ENCODE assay signal across 8 mouse cellular contexts in genomic region chr15:88819026-88819905, GRCm38 (mm10). TPM values are rescaled to one million over a fixed set of nuclear protein-coding genes. Genes with fewer than 3 reads are reported as not detected.
A peak's percentile ranks its signal among the peaks of the same experiment; 100 is the strongest.
DNase-seq lines count a peak whose midpoint lies in the region; ATAC-seq and TF ChIP-seq lines count a peak whose summit lies in the region.

Alg12 (minus strand) TSS chr15:88819318.
Creld2 (plus strand) TSS chr15:88819646.

- peak within 1 kb of the TSS; percentile 78 for H3K9ac ChIP-seq in embryonic facial prominence, embryonic 15.5 days
- H3K9ac ChIP-seq in limb, embryonic 14.5 days (ENCODE audit: low read depth, low read length, severe bottlenecking): peak within 1 kb of the TSS; percentile 81
- peak within 1 kb of the TSS; percentile 83 for H3K9ac ChIP-seq in midbrain, postnatal 0 days (replicated peaks; ENCODE audit: low read length, poor library complexity, severe bottlenecking)

- under 1% methylated on average over 88 of the region's 88 CpGs for WGBS in bone marrow, adult 2 months
- under 1% methylated on average over 88 of the region's 88 CpGs for WGBS in embryonic facial prominence, embryonic 15.5 days
- 2% methylated on average over 75 of the region's 88 CpGs for whole genome bisulfite sequencing in limb, embryonic 14.5 days
- under 1% methylated on average over 82 of the region's 88 CpGs for WGBS in midbrain, postnatal 0 days

- peak; percentile 83; the same call in 1 of the 2 replicates for TF ChIP-seq POLR2A in bone marrow, adult 2 months (IDR thresholded peaks at IDR 0.05; ENCODE audit: borderline replicate concordance, control insufficient read depth, low read depth, low read length)
- peak; percentile 85; the same call in 1 of the 2 replicates for TF ChIP-seq POLR2A in limb, embryonic 14.5 days (IDR thresholded peaks at IDR 0.05; ENCODE audit: borderline replicate concordance, extremely low read depth, insufficient read depth, insufficient read length)

- H3K4me3 ChIP-seq in bone marrow, adult 2 months (replicated peaks; ENCODE audit: control insufficient read depth, low read depth, low read length): peak within 1 kb of the TSS; percentile 79
- peak within 1 kb of the TSS; percentile 67 for H3K4me3 ChIP-seq in embryonic facial prominence, embryonic 15.5 days (replicated peaks)
- peak within 1 kb of the TSS; percentile 90 for H3K4me3 ChIP-seq in limb, embryonic 14.5 days (replicated peaks; ENCODE audit: low read length)
- peak within 1 kb of the TSS; percentile 86 for H3K4me3 ChIP-seq in midbrain, postnatal 0 days (ENCODE audit: low read depth, low read length)

- no peaks in the 10 kb centered on the region for H3K27me3 ChIP-seq in embryonic facial prominence, embryonic 15.5 days
- no peaks in the 10 kb centered on the region for H3K27me3 ChIP-seq in limb, embryonic 14.5 days (ENCODE audit: control insufficient read depth, insufficient read depth, low read length)
- no peaks in the 10 kb centered on the region for H3K27me3 ChIP-seq in midbrain, postnatal 0 days (ENCODE audit: insufficient read depth, low read length)

- no peak for TF ChIP-seq CTCF in bone marrow, adult 2 months (IDR thresholded peaks at IDR 0.05; ENCODE audit: control insufficient read depth, insufficient read depth, low read length)
- no peak for TF ChIP-seq CTCF in midbrain, postnatal 0 days (IDR thresholded peaks at IDR 0.05)

- H3K27ac ChIP-seq in bone marrow, adult 2 months (ENCODE audit: control insufficient read depth, insufficient read depth, low read depth, low read length, poor library complexity): peak within 1 kb of the TSS; percentile 75
- H3K27ac ChIP-seq in embryonic facial prominence, embryonic 15.5 days (replicated peaks): peak within 1 kb of the TSS; percentile 52; the same call in 1 of the 2 replicates
- peak within 1 kb of the TSS; percentile 63 for H3K27ac ChIP-seq in limb, embryonic 14.5 days (replicated peaks; ENCODE audit: low read depth, low read length)
- peak within 1 kb of the TSS; percentile 77 for H3K27ac ChIP-seq in midbrain, postnatal 0 days (ENCODE audit: low read depth, low read length)

- peak within 1 kb of the TSS; percentile 77 for H3K4me2 ChIP-seq in embryonic facial prominence, embryonic 15.5 days (replicated peaks)
- peak within 1 kb of the TSS; percentile 81 for H3K4me2 ChIP-seq in limb, embryonic 14.5 days (replicated peaks; ENCODE audit: low read depth, low read length, severe bottlenecking)
- H3K4me2 ChIP-seq in midbrain, postnatal 0 days (ENCODE audit: low read depth, low read length, poor library complexity, severe bottlenecking): peak within 1 kb of the TSS; percentile 76

- no peaks in the 10 kb centered on the region for H3K9me3 ChIP-seq in embryonic facial prominence, embryonic 15.5 days (replicated peaks)
- no peaks in the 10 kb centered on the region for H3K9me3 ChIP-seq in limb, embryonic 14.5 days (ENCODE audit: control insufficient read depth, low read length)
- no peaks in the 10 kb centered on the region for H3K9me3 ChIP-seq in midbrain, postnatal 0 days (ENCODE audit: low read length)

- ATAC-seq in embryonic facial prominence, embryonic 15.5 days (ENCODE audit: insufficient number of reproducible peaks, low FRiP score, low TSS enrichment, low read depth): peak; percentile 98
- ATAC-seq in limb, embryonic 14.5 days (ENCODE audit: low FRiP score, low read depth): peak; percentile 99
- ATAC-seq in midbrain, postnatal 0 days (ENCODE audit: low FRiP score): peak; percentile 98

- peaks cover 2% of the 10 kb centered on the region; the same call in 1 of the 2 replicates for H3K4me1 ChIP-seq in bone marrow, adult 2 months (ENCODE audit: control insufficient read depth, insufficient read depth, low read length)
- peaks cover 16% of the 10 kb centered on the region for H3K4me1 ChIP-seq in embryonic facial prominence, embryonic 15.5 days
- peaks cover 11% of the 10 kb centered on the region for H3K4me1 ChIP-seq in limb, embryonic 14.5 days (ENCODE audit: control insufficient read depth, insufficient read depth, low read length)
- peaks cover 9% of the 10 kb centered on the region; the same call in 1 of the 2 replicates for H3K4me1 ChIP-seq in midbrain, postnatal 0 days (ENCODE audit: insufficient read depth, low read length)

- DNase-seq in 416B (ENCODE audit: low read depth): peak; percentile 99
- peak; percentile 100 for DNase-seq in heart, adult 8-10 months (ENCODE audit: low spot score)
- peak; percentile 100 for DNase-seq in kidney, adult 9 months
- DNase-seq in limb, embryonic 14.5 days (ENCODE audit: low spot score): peak; percentile 100
- DNase-seq in midbrain, postnatal 0 days (ENCODE audit: low spot score): peak; percentile 100
- DNase-seq in spleen, postnatal 14 days (ENCODE audit: low spot score in 2 of 2): peak; percentile 97 to 98

- H3K36me3 ChIP-seq in embryonic facial prominence, embryonic 15.5 days: peaks cover 50% of the 10 kb centered on the region
- peaks cover 46% of the 10 kb centered on the region for H3K36me3 ChIP-seq in limb, embryonic 14.5 days (ENCODE audit: control insufficient read depth, insufficient read depth, low read length)
- peaks cover 36% of the 10 kb centered on the region for H3K36me3 ChIP-seq in midbrain, postnatal 0 days (ENCODE audit: insufficient read depth, low read length)

RNA-seq across cellular contexts. Expression of gene Alg12, which starts in this region (rescaled TPM):
- 3.8 and 6.3 TPM in 2 replicates for polyA plus RNA-seq in bone marrow, adult 2 months (2011; ENCODE audit: insufficient read depth, insufficient read length, low replicate concordance, missing spikeins)
- polyA plus RNA-seq in embryonic facial prominence, embryonic 15.5 days (2015; fragmentation: Nextera tagmentation; extraction: Ambion mirVana): 10.7 and 14.2 TPM in 2 replicates
- 10 to 100 TPM in 2 of 4 experiments, 1 to 10 TPM in 2; 7.4 to 10.3 (median 9.9) TPM for total RNA-seq in heart, adult 8-10 months (2022)
- polyA plus RNA-seq in limb, embryonic 14.5 days (2012; rRNA removed): 17.9 and 21.7 TPM in 2 replicates
- 12.1 and 12.2 TPM in 2 replicates for polyA plus RNA-seq in limb, embryonic 14.5 days (2014; fragmentation: Nextera tagmentation; extraction: Ambion mirVana)
- 9.3 and 11.5 TPM in 2 replicates for total RNA-seq in midbrain, postnatal 0 days (2014; rRNA removed)
- polyA plus RNA-seq in midbrain, postnatal 0 days (2015; fragmentation: Nextera tagmentation; extraction: Ambion mirVana): 5.5 and 7.0 TPM in 2 replicates

RNA-seq across cellular contexts. Expression of gene Creld2, which starts in this region (rescaled TPM):
- 13.8 and 29.7 TPM in 2 replicates for polyA plus RNA-seq in bone marrow, adult 2 months (2011; ENCODE audit: insufficient read depth, insufficient read length, low replicate concordance, missing spikeins)
- 86.5 and 87.7 TPM in 2 replicates for polyA plus RNA-seq in embryonic facial prominence, embryonic 15.5 days (2015; fragmentation: Nextera tagmentation; extraction: Ambion mirVana)
- 10 to 100 TPM; 17.2 to 28.0 (median 21.1) TPM for total RNA-seq in heart, adult 8-10 months (2022)
- polyA plus RNA-seq in limb, embryonic 14.5 days (2012; rRNA removed): 59.3 and 79.1 TPM in 2 replicates
- 74.9 and 85.9 TPM in 2 replicates for polyA plus RNA-seq in limb, embryonic 14.5 days (2014; fragmentation: Nextera tagmentation; extraction: Ambion mirVana)
- total RNA-seq in midbrain, postnatal 0 days (2014; rRNA removed): 25.4 and 31.5 TPM in 2 replicates
- polyA plus RNA-seq in midbrain, postnatal 0 days (2015; fragmentation: Nextera tagmentation; extraction: Ambion mirVana): 38.2 and 41.7 TPM in 2 replicates

Comparison
In these comparisons a context has a peak if more than half of its experiments do, and no peak if none do; other contexts are left out.
1. Peak in every context shown above with its lines: DNase-seq, ATAC-seq, H3K4me3 ChIP-seq and H3K27ac ChIP-seq.